Mouse (Mus musculus): ENCODE data around the gene Trappc4. TPM values are rescaled to one million over a fixed set of nuclear protein-coding genes. Genes with fewer than 3 reads are reported as not detected.
"Not testable (repeated sequence)": the region's sequence is repeated elsewhere in the genome, so short reads cannot be mapped to it uniquely, and the experiment has no call there.

The Trappc4 gene
- polyA plus RNA-seq, 2 experiments: 85.7 to 127 TPM

- no peak overlapping the region for H3K4me2 ChIP-seq (replicated peaks; ENCODE audit: low read depth, low read length, severe bottlenecking)
- no peaks in the 10 kb centered on the region for H3K9me3 ChIP-seq (ENCODE audit: control insufficient read depth, low read length)
- no peaks in the 10 kb centered on the region for H3K4me1 ChIP-seq (ENCODE audit: control insufficient read depth, insufficient read depth, low read length)
- DNase-seq (ENCODE audit: low spot score) (no peak), ATAC-seq (ENCODE audit: low FRiP score, low read depth) (no peak)
- no peak overlapping the region for H3K4me3 ChIP-seq (replicated peaks; ENCODE audit: low read length)
- TF ChIP-seq POLR2A (IDR thresholded peaks at IDR 0.05; ENCODE audit: borderline replicate concordance, extremely low read depth, insufficient read depth, insufficient read length): no peak
- H3K27ac ChIP-seq (replicated peaks; ENCODE audit: low read depth, low read length): no peak overlapping the region
- no peaks in the 10 kb centered on the region for H3K36me3 ChIP-seq (ENCODE audit: control insufficient read depth, insufficient read depth, low read length)
- H3K9ac ChIP-seq (ENCODE audit: low read depth, low read length, severe bottlenecking): no peak overlapping the region
- no peaks in the 10 kb centered on the region for H3K27me3 ChIP-seq (ENCODE audit: control insufficient read depth, insufficient read depth, low read length)
Measured at GRCm38 (mm10) chr9:44373386-44373785, 34.0 kb downstream of the Trappc4 start.

GRCm38 (mm10) chr9:44364480-44364879 is 42.9 kb downstream of the Trappc4 start:
- DNase-seq (ENCODE audit: low spot score): no peak
- Histone ChIP-seq H3K36me3 (ENCODE audit: control insufficient read depth, insufficient read depth, low read length) (peaks cover 3% of the 10 kb centered on the region), H3K9me3 (ENCODE audit: control insufficient read depth, low read length) (no peaks in the 10 kb centered on the region), H3K4me3 (replicated peaks; ENCODE audit: low read length) (no peak overlapping the region), H3K9ac (ENCODE audit: low read depth, low read length, severe bottlenecking) (no peak overlapping the region), H3K4me1 (ENCODE audit: control insufficient read depth, insufficient read depth, low read length) (peaks cover 6% of the 10 kb centered on the region; the same call in 1 of the 2 replicates), H3K4me2 (replicated peaks; ENCODE audit: low read depth, low read length, severe bottlenecking) (no peak overlapping the region), H3K27ac (replicated peaks; ENCODE audit: low read depth, low read length) (no peak overlapping the region), H3K27me3 (ENCODE audit: control insufficient read depth, insufficient read depth, low read length) (no peaks in the 10 kb centered on the region)
- TF ChIP-seq POLR2A (IDR thresholded peaks at IDR 0.05; ENCODE audit: borderline replicate concordance, extremely low read depth, insufficient read depth, insufficient read length): no peak
- 60% methylated on average over 3 of the region's 3 CpGs for WGBS
- no peak for ATAC-seq (ENCODE audit: low FRiP score, low read depth)

- H3K9ac ChIP-seq (ENCODE audit: low read depth, low read length, severe bottlenecking): 0 out of 2 replicates have a peak overlapping the region, but pooled peaks have one; percentile 75
- ATAC-seq (ENCODE audit: low FRiP score, low read depth): peak; percentile 45; the same call in 1 of the 2 replicates
- H3K27ac ChIP-seq (replicated peaks; ENCODE audit: low read depth, low read length): 0 out of 2 replicates have a peak overlapping the region, but pooled peaks have one; percentile 9
- not testable (repeated sequence) for H3K9me3 ChIP-seq (ENCODE audit: control insufficient read depth, low read length); H3K4me1 ChIP-seq (ENCODE audit: control insufficient read depth, insufficient read depth, low read length); DNase-seq (ENCODE audit: low spot score); H3K27me3 ChIP-seq (ENCODE audit: control insufficient read depth, insufficient read depth, low read length)
- H3K4me3 ChIP-seq (replicated peaks; ENCODE audit: low read length): peak overlapping the region; percentile 87
- WGBS: 33% methylated on average over 4 of the region's 4 CpGs
- H3K4me2 ChIP-seq (replicated peaks; ENCODE audit: low read depth, low read length, severe bottlenecking): peak overlapping the region; percentile 72
- H3K36me3 ChIP-seq (ENCODE audit: control insufficient read depth, insufficient read depth, low read length): peaks cover 25% of the 10 kb centered on the region
Measured at GRCm38 (mm10) chr9:44361931-44362330, 45.5 kb downstream of the Trappc4 start.

GRCm38 (mm10) chr9:44361190-44361917 is 46.0 kb downstream of the Trappc4 start, which contains the start of gene Vps11:
TSS of gene Vps11 (minus strand) at chr9:44361670.
- TF ChIP-seq POLR2A (IDR thresholded peaks at IDR 0.05; ENCODE audit: borderline replicate concordance, extremely low read depth, insufficient read depth, insufficient read length): peak; percentile 49; the same call in 1 of the 2 replicates
- no peaks in the 10 kb centered on the region for H3K27me3 ChIP-seq (ENCODE audit: control insufficient read depth, insufficient read depth, low read length)
- H3K36me3 ChIP-seq (ENCODE audit: control insufficient read depth, insufficient read depth, low read length): peaks cover 31% of the 10 kb centered on the region
- H3K4me3 ChIP-seq (replicated peaks; ENCODE audit: low read length): peak within 1 kb of the TSS; percentile 87
- DNase-seq (ENCODE audit: low spot score) (peak; percentile 96), ATAC-seq (ENCODE audit: low FRiP score, low read depth) (peak; percentile 95)
- H3K9ac ChIP-seq (ENCODE audit: low read depth, low read length, severe bottlenecking): peak within 1 kb of the TSS; percentile 75
- H3K27ac ChIP-seq (replicated peaks; ENCODE audit: low read depth, low read length): 0 out of 2 replicates have a peak within 1 kb of the TSS, but pooled peaks have one; percentile 30
- no peaks in the 10 kb centered on the region for H3K9me3 ChIP-seq (ENCODE audit: control insufficient read depth, low read length)
- peaks cover 6% of the 10 kb centered on the region; the same call in 1 of the 2 replicates for H3K4me1 ChIP-seq (ENCODE audit: control insufficient read depth, insufficient read depth, low read length)
- WGBS: under 1% methylated on average over 44 of the region's 44 CpGs
- H3K4me2 ChIP-seq (replicated peaks; ENCODE audit: low read depth, low read length, severe bottlenecking): peak within 1 kb of the TSS; percentile 72

- no peaks in the 10 kb centered on the region for H3K27me3 ChIP-seq (ENCODE audit: control insufficient read depth, insufficient read depth, low read length)
- no peak for TF ChIP-seq POLR2A (IDR thresholded peaks at IDR 0.05; ENCODE audit: borderline replicate concordance, extremely low read depth, insufficient read depth, insufficient read length)
- peaks cover 72% of the 10 kb centered on the region for H3K36me3 ChIP-seq (ENCODE audit: control insufficient read depth, insufficient read depth, low read length)
- H3K9me3 ChIP-seq (ENCODE audit: control insufficient read depth, low read length): no peaks in the 10 kb centered on the region
- H3K4me2 ChIP-seq (replicated peaks; ENCODE audit: low read depth, low read length, severe bottlenecking): no peak overlapping the region
- no peak overlapping the region for H3K9ac ChIP-seq (ENCODE audit: low read depth, low read length, severe bottlenecking)
- WGBS: 72% methylated on average over 4 of the region's 4 CpGs
- ATAC-seq (ENCODE audit: low FRiP score, low read depth) (no peak), DNase-seq (ENCODE audit: low spot score) (no peak)
- H3K4me3 ChIP-seq (replicated peaks; ENCODE audit: low read length): no peak overlapping the region
- peaks cover 6% of the 10 kb centered on the region; the same call in 1 of the 2 replicates for H3K4me1 ChIP-seq (ENCODE audit: control insufficient read depth, insufficient read depth, low read length)
- H3K27ac ChIP-seq (replicated peaks; ENCODE audit: low read depth, low read length): no peak overlapping the region
Measured at GRCm38 (mm10) chr9:44357207-44357606, 50.2 kb downstream of the Trappc4 start.

Small RNA genes lying within 50 kb of the gene (microRNA-seq; reads per million reads assigned to microRNA genes)
- not detected for gene Mir7085

Other genes with a start within 250 kb of the Trappc4 start
- 18.3 and 21.0 TPM in 2 replicates for gene Cbl, start 173.6 kb downstream of the Trappc4 start, polyA plus RNA-seq (2012; rRNA removed)
- 15.6 and 16.8 TPM in 2 replicates for gene Cbl, start 173.6 kb downstream of the Trappc4 start, polyA plus RNA-seq (2014; fragmentation: Nextera tagmentation; extraction: Ambion mirVana)
- not detected in 2 replicates for gene Ccdc153, start 166.9 kb downstream of the Trappc4 start, polyA plus RNA-seq (2012; rRNA removed)
- gene Ccdc153, start 166.9 kb downstream of the Trappc4 start, polyA plus RNA-seq (2014; fragmentation: Nextera tagmentation; extraction: Ambion mirVana): not detected in 2 replicates
- gene Pdzd3, start 156.1 kb downstream of the Trappc4 start, polyA plus RNA-seq (2012; rRNA removed): 0.13 and 0.15 TPM in 2 replicates
- not detected in 2 replicates for gene Pdzd3, start 156.1 kb downstream of the Trappc4 start, polyA plus RNA-seq (2014; fragmentation: Nextera tagmentation; extraction: Ambion mirVana)
- 8.6 and 10.5 TPM in 2 replicates for gene Nlrx1, start 139.0 kb downstream of the Trappc4 start, polyA plus RNA-seq (2012; rRNA removed)
- gene Nlrx1, start 139.0 kb downstream of the Trappc4 start, polyA plus RNA-seq (2014; fragmentation: Nextera tagmentation; extraction: Ambion mirVana): 12.6 and 13.5 TPM in 2 replicates
- gene Abcg4, start 119.0 kb downstream of the Trappc4 start, polyA plus RNA-seq (2012; rRNA removed): 20.8 and 35.7 TPM in 2 replicates
- gene Abcg4, start 119.0 kb downstream of the Trappc4 start, polyA plus RNA-seq (2014; fragmentation: Nextera tagmentation; extraction: Ambion mirVana): 4.8 and 5.0 TPM in 2 replicates
- 39.4 and 46.7 TPM in 2 replicates for gene Hinfp, start 101.9 kb downstream of the Trappc4 start, polyA plus RNA-seq (2012; rRNA removed)
- gene Hinfp, start 101.9 kb downstream of the Trappc4 start, polyA plus RNA-seq (2014; fragmentation: Nextera tagmentation; extraction: Ambion mirVana): 18.0 and 22.0 TPM in 2 replicates
- gene C2cd2l, start 87.3 kb downstream of the Trappc4 start, polyA plus RNA-seq (2012; rRNA removed): 19.6 and 23.1 TPM in 2 replicates
- gene C2cd2l, start 87.3 kb downstream of the Trappc4 start, polyA plus RNA-seq (2014; fragmentation: Nextera tagmentation; extraction: Ambion mirVana): 7.5 and 8.0 TPM in 2 replicates
- gene Dpagt1, start 81.6 kb downstream of the Trappc4 start, polyA plus RNA-seq (2012; rRNA removed): 47.9 and 71.0 TPM in 2 replicates
- 39.4 and 39.5 TPM in 2 replicates for gene Dpagt1, start 81.6 kb downstream of the Trappc4 start, polyA plus RNA-seq (2014; fragmentation: Nextera tagmentation; extraction: Ambion mirVana)
- 311 and 451 TPM in 2 replicates for gene H2afx, start 72.9 kb downstream of the Trappc4 start, polyA plus RNA-seq (2012; rRNA removed)
- gene H2afx, start 72.9 kb downstream of the Trappc4 start, polyA plus RNA-seq (2014; fragmentation: Nextera tagmentation; extraction: Ambion mirVana): 256 and 275 TPM in 2 replicates
- 60.1 and 61.3 TPM in 2 replicates for gene Hmbs, start 63.4 kb downstream of the Trappc4 start, polyA plus RNA-seq (2012; rRNA removed)
- 97.1 and 102 TPM in 2 replicates for gene Hmbs, start 63.4 kb downstream of the Trappc4 start, polyA plus RNA-seq (2014; fragmentation: Nextera tagmentation; extraction: Ambion mirVana)
- gene Vps11, start 45.9 kb downstream of the Trappc4 start, polyA plus RNA-seq (2012; rRNA removed): 28.5 and 32.9 TPM in 2 replicates
- gene Vps11, start 45.9 kb downstream of the Trappc4 start, polyA plus RNA-seq (2014; fragmentation: Nextera tagmentation; extraction: Ambion mirVana): 27.8 and 29.9 TPM in 2 replicates
- gene Hyou1, start 28.1 kb downstream of the Trappc4 start, polyA plus RNA-seq (2012; rRNA removed): 64.1 and 64.4 TPM in 2 replicates
- 27.5 and 28.5 TPM in 2 replicates for gene Hyou1, start 28.1 kb downstream of the Trappc4 start, polyA plus RNA-seq (2014; fragmentation: Nextera tagmentation; extraction: Ambion mirVana)
- gene Slc37a4, start 10.7 kb downstream of the Trappc4 start, polyA plus RNA-seq (2012; rRNA removed): 17.5 and 21.6 TPM in 2 replicates
- gene Slc37a4, start 10.7 kb downstream of the Trappc4 start, polyA plus RNA-seq (2014; fragmentation: Nextera tagmentation; extraction: Ambion mirVana): 12.5 and 16.0 TPM in 2 replicates
- 680 and 1,089 TPM in 2 replicates for gene Rps25, start 461 bp downstream of the Trappc4 start, polyA plus RNA-seq (2012; rRNA removed)
- gene Rps25, start 461 bp downstream of the Trappc4 start, polyA plus RNA-seq (2014; fragmentation: Nextera tagmentation; extraction: Ambion mirVana): 2,627 and 2,837 TPM in 2 replicates
- 54.3 and 57.3 TPM in 2 replicates for gene Ccdc84, start 11.0 kb upstream of the Trappc4 start, polyA plus RNA-seq (2012; rRNA removed)
- 24.8 and 25.4 TPM in 2 replicates for gene Ccdc84, start 11.0 kb upstream of the Trappc4 start, polyA plus RNA-seq (2014; fragmentation: Nextera tagmentation; extraction: Ambion mirVana)
- not detected in 2 replicates for gene Foxr1, start 33.5 kb upstream of the Trappc4 start, polyA plus RNA-seq (2012; rRNA removed)
- not detected in 2 replicates for gene Foxr1, start 33.5 kb upstream of the Trappc4 start, polyA plus RNA-seq (2014; fragmentation: Nextera tagmentation; extraction: Ambion mirVana)
- gene Upk2, start 47.4 kb upstream of the Trappc4 start, polyA plus RNA-seq (2012; rRNA removed): 0.33 and 0.91 TPM in 2 replicates
- 0.40 TPM in 1 of 2 replicates, not detected in the other for gene Upk2, start 47.4 kb upstream of the Trappc4 start, polyA plus RNA-seq (2014; fragmentation: Nextera tagmentation; extraction: Ambion mirVana)
- 41.2 and 53.7 TPM in 2 replicates for gene Bcl9l, start 75.2 kb upstream of the Trappc4 start, polyA plus RNA-seq (2012; rRNA removed)
- gene Bcl9l, start 75.2 kb upstream of the Trappc4 start, polyA plus RNA-seq (2014; fragmentation: Nextera tagmentation; extraction: Ambion mirVana): 20.5 and 22.7 TPM in 2 replicates
- 0.10 and 0.13 TPM in 2 replicates for gene Cxcr5, start 154.3 kb upstream of the Trappc4 start, polyA plus RNA-seq (2012; rRNA removed)
- 0.30 TPM in 1 of 2 replicates, not detected in the other for gene Cxcr5, start 154.3 kb upstream of the Trappc4 start, polyA plus RNA-seq (2014; fragmentation: Nextera tagmentation; extraction: Ambion mirVana)
- gene Ddx6, start 197.3 kb upstream of the Trappc4 start, polyA plus RNA-seq (2012; rRNA removed): 41.7 and 42.0 TPM in 2 replicates
- 18.5 and 20.4 TPM in 2 replicates for gene Ddx6, start 197.3 kb upstream of the Trappc4 start, polyA plus RNA-seq (2014; fragmentation: Nextera tagmentation; extraction: Ambion mirVana)